Mouse (Mus musculus) limb, embryonic 12.5 days (tissue): ENCODE data around the gene Tgfbr3l. TPM values are rescaled to one million over a fixed set of nuclear protein-coding genes. Genes with fewer than 3 reads are reported as not detected.
A peak's percentile ranks its signal among the peaks of the same experiment; 100 is the strongest.
"Not testable (repeated sequence)": the region's sequence is repeated elsewhere in the genome, so short reads cannot be mapped to it uniquely, and the experiment has no call there.

ENCODE experiments used
- ATAC-seq: fragments of 200-750 bp; cut with Nextera tagmentation; 2 replicates; pipeline ENCODE4 v1.8.0; 2017; ENCODE audit warnings: low read depth, moderate TSS enrichment; ENCODE audit not compliant: insufficient number of reproducible peaks, insufficient read depth, low FRiP score, low TSS enrichment
- H3K27ac ChIP-seq: fragments of 300-500 bp; sonication (generic); 2 replicates; pipeline ENCODE4 v1.5.1; 2016; ENCODE audit warnings: mild to moderate bottlenecking, moderate library complexity
- H3K27me3 ChIP-seq: fragments of 300-500 bp; sonication (generic); 2 replicates; pipeline ENCODE4 v1.6.1; 2016; ENCODE audit warnings: mild to moderate bottlenecking, moderate library complexity
- H3K36me3 ChIP-seq: fragments of 300-500 bp; sonication (generic); 2 replicates; pipeline ENCODE4 v1.6.1; 2016; ENCODE audit warnings: mild to moderate bottlenecking, moderate library complexity
- H3K4me1 ChIP-seq: fragments of 300-500 bp; sonication (generic); replicated peaks from 2 replicates; pipeline ENCODE4 v1.6.1; 2016
- H3K4me2 ChIP-seq: fragments of 300-500 bp; sonication (generic); 2 replicates; pipeline ENCODE4 v1.6.1; 2016; ENCODE audit warnings: mild to moderate bottlenecking, moderate library complexity
- H3K4me3 ChIP-seq: fragments of 300-500 bp; sonication (generic); replicated peaks from 2 replicates; pipeline ENCODE4 v1.5.1; 2016; ENCODE audit warnings: mild to moderate bottlenecking
- H3K9ac ChIP-seq: fragments of 300-500 bp; sonication (generic); replicated peaks from 2 replicates; pipeline ENCODE4 v1.6.1; 2016; ENCODE audit warnings: mild to moderate bottlenecking, moderate library complexity
- H3K9me3 ChIP-seq: fragments of 300-500 bp; sonication (generic); 2 replicates; pipeline ENCODE4 v1.6.1; 2016; ENCODE audit warnings: mild to moderate bottlenecking, moderate library complexity
- whole genome bisulfite sequencing: fragments of 180-500 bp; shearing (Covaris S2); methylation state at CpG from one replicate; pipeline ENCODE4 v1.1.7; 2016; 5-methylcytosine and 5-hydroxymethylcytosine counted together
- polyA plus RNA-seq: library from polyadenylated mRNA; unstranded; fragments of >200 nt; fragmentation: Nextera tagmentation; extraction: Ambion mirVana; gene quantifications from 2 replicates; pipeline ENCODE4 v1.2.1, GENCODE M21; 2016

Gene Tgfbr3l
- polyA plus RNA-seq, 1 experiment from 2014 or later: 5.5 TPM

DNA sequence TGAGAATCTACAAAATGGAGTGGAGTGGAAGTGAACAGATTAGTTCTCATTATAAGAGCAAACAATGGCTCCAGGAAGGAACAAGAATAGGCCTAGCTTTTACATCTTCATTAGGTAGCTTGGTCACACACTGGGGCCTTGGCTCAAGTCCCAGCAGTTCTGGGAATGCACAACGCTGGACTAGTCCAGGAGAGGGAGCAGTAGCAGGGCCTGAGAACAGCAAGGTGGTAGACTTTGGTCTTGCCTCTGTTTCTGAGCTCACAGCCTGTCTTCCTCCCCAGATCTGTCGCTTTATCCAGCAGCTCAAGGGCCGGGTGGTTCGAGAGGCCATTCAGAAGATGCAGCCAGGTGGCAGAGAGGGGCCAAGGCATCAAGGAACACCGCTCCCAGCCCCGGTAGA is 6.0 kb downstream of the Tgfbr3l start:
- no peaks in the 10 kb centered on the region; the same call in 1 of the 2 replicates for H3K27me3 ChIP-seq
- WGBS: 68% methylated on average over 6 of the region's 6 CpGs
- no peaks in the 10 kb centered on the region for H3K9me3 ChIP-seq
- peak overlapping the region; percentile 80; the same call in 1 of the 2 replicates for H3K9ac ChIP-seq
- peak overlapping the region; percentile 82 for H3K4me2 ChIP-seq
- H3K36me3 ChIP-seq: peaks cover 49% of the 10 kb centered on the region
- peaks cover 45% of the 10 kb centered on the region for H3K4me1 ChIP-seq
- H3K4me3 ChIP-seq: peak overlapping the region; percentile 84
- H3K27ac ChIP-seq: peak overlapping the region; percentile 62; the same call in 1 of the 2 replicates
- ATAC-seq: no peak

- H3K4me3 ChIP-seq, ATAC-seq, H3K9ac ChIP-seq, H3K27me3 ChIP-seq, H3K27ac ChIP-seq, H3K9me3 ChIP-seq, H3K4me2 ChIP-seq: not testable (repeated sequence)
- Histone ChIP-seq H3K4me1 (peaks cover 44% of the 10 kb centered on the region), H3K36me3 (peaks cover 45% of the 10 kb centered on the region)
- 89% methylated on average over 7 of the region's 7 CpGs for WGBS
These were observed 7.5 kb downstream of the Tgfbr3l start for GRCm38 (mm10) chr8:4255471-4255870.

DNA sequence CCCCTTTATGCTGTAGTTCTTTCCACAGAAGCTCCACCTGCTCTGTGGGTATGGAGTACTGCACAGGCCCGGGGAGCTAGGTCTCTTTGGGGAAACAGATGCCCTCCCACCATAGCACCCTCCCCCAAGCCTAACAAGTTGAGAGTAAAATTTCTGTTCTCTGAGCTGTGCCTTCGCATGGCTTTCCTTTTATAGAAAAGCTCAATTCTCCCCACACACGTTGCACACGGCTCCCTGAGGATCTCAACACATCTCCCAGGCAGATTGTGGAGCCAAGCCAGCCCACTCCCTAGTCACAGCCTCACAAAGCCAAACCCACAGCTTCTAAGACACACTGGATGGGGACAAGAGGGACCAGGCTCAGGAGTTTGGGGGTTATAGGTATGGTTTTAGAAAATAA is 8.9 kb downstream of the Tgfbr3l start:
- Histone ChIP-seq H3K36me3 (peaks cover 59% of the 10 kb centered on the region), H3K27ac (0 out of 2 replicates have a peak overlapping the region, but pooled peaks have one; percentile 23)

GRCm38 (mm10) chr8:4257350-4257749 is 9.3 kb downstream of the Tgfbr3l start:
- peak overlapping the region; percentile 83; the same call in 1 of the 2 replicates for H3K9ac ChIP-seq
- WGBS: 75% methylated on average over 4 of the region's 4 CpGs
- 0 out of 2 replicates have a peak overlapping the region, but pooled peaks have one; percentile 89 for H3K27ac ChIP-seq
- ATAC-seq: no peak
- peaks cover 64% of the 10 kb centered on the region for H3K36me3 ChIP-seq
- H3K4me2 ChIP-seq: peak overlapping the region; percentile 71
- H3K9me3 ChIP-seq: no peaks in the 10 kb centered on the region
- H3K4me3 ChIP-seq: peak overlapping the region; percentile 82
- H3K4me1 ChIP-seq: peaks cover 39% of the 10 kb centered on the region
- H3K27me3 ChIP-seq: no peaks in the 10 kb centered on the region

More for the DNA sequence above, 8.9 kb downstream of the Tgfbr3l start:
- Histone ChIP-seq H3K4me1 (peaks cover 42% of the 10 kb centered on the region), H3K4me2 (no peak overlapping the region; the same call in 1 of the 2 replicates), H3K27me3 (no peaks in the 10 kb centered on the region), H3K4me3 (no peak overlapping the region), H3K9ac (0 out of 2 replicates have a peak overlapping the region, but pooled peaks have one; percentile 83), H3K9me3 (no peaks in the 10 kb centered on the region)
- no peak for ATAC-seq
- WGBS: 60% methylated on average over 4 of the region's 4 CpGs

- peak overlapping the region; percentile 71 for H3K4me2 ChIP-seq
- peak; percentile 27 for ATAC-seq
- H3K4me1 ChIP-seq: peaks cover 36% of the 10 kb centered on the region
- H3K27me3 ChIP-seq: no peaks in the 10 kb centered on the region
- peaks cover 73% of the 10 kb centered on the region for H3K36me3 ChIP-seq
- H3K4me3 ChIP-seq: peak overlapping the region; percentile 82
- peak overlapping the region; percentile 83 for H3K9ac ChIP-seq
- 3% methylated on average over 35 of the region's 35 CpGs for WGBS
- H3K9me3 ChIP-seq: no peaks in the 10 kb centered on the region
- H3K27ac ChIP-seq: peak overlapping the region; percentile 89
These were observed 10.2 kb downstream of the Tgfbr3l start for GRCm38 (mm10) chr8:4258233-4258632.

DNA sequence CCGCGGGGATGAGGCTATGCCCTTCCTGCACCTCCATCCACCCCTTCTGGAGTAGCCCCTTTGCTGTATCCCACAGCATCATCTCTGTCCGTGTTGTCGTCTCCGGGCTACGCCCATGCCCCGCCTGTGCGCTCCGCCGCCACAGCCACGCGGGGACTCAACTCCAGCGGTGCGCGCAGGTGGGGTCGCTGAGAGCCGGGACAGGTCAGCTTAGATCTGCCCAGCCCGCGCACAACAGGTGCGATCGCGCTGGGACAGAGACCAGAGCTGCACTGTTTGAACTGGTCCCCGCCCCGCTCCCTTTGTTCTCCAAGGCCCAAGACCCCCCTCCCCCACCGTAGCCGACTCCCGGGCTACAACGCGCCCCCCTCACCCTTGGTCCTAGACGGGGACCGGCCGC is 10.7 kb downstream of the Tgfbr3l start:
- peak; percentile 76 for ATAC-seq
- Histone ChIP-seq H3K4me2 (peak overlapping the region; percentile 71), H3K27ac (peak overlapping the region; percentile 89), H3K4me3 (peak overlapping the region; percentile 82), H3K9ac (peak overlapping the region; percentile 83), H3K36me3 (peaks cover 77% of the 10 kb centered on the region), H3K4me1 (peaks cover 35% of the 10 kb centered on the region), H3K27me3 (no peaks in the 10 kb centered on the region), H3K9me3 (no peaks in the 10 kb centered on the region)
- WGBS: under 1% methylated on average over 31 of the region's 32 CpGs

GRCm38 (mm10) chr8:4259125-4259804 is 11.3 kb downstream of the Tgfbr3l start, which contains the start of gene Ctxn1:
Gene Ctxn1, minus strand, starts transcription at chr8:4259274.
- Histone ChIP-seq H3K36me3 (peaks cover 82% of the 10 kb centered on the region), H3K4me1 (peaks cover 29% of the 10 kb centered on the region), H3K4me3 (peak within 1 kb of the TSS; percentile 82), H3K9ac (peak within 1 kb of the TSS; percentile 83), H3K27me3 (no peaks in the 10 kb centered on the region), H3K4me2 (peak within 1 kb of the TSS; percentile 71), H3K9me3 (no peaks in the 10 kb centered on the region), H3K27ac (peak within 1 kb of the TSS; percentile 89)
- WGBS: 7% methylated on average over 22 of the region's 33 CpGs
- peak; percentile 92 for ATAC-seq

DNA sequence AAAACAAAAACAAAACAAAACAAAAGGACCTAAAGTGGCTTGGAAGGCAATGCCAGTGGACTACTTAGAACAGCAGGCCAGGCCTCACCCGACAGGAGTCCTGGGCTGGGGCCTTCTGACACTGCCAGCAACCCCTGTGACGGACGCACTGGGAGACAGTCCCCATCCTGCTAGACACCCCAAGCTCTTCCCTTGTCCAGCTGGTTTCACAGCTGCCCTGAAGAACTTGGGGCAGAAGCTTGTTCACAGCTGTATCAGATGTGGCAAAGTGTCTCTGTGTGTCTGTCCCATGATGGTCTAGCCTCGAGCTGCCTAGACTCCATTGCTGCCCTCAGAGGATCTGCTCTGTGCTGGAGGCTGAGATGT is 11.8 kb downstream of the Tgfbr3l start:
- ATAC-seq: no peak
- H3K27me3 ChIP-seq: no peaks in the 10 kb centered on the region
- peak overlapping the region; percentile 76 for H3K27ac ChIP-seq
- no peak overlapping the region for H3K4me2 ChIP-seq
- H3K4me1 ChIP-seq: peaks cover 27% of the 10 kb centered on the region
- no peaks in the 10 kb centered on the region for H3K9me3 ChIP-seq
- WGBS: 78% methylated on average over 4 of the region's 4 CpGs
- H3K9ac ChIP-seq: 0 out of 2 replicates have a peak overlapping the region, but pooled peaks have one; percentile 83
- no peak overlapping the region for H3K4me3 ChIP-seq
- peaks cover 82% of the 10 kb centered on the region for H3K36me3 ChIP-seq

DNA sequence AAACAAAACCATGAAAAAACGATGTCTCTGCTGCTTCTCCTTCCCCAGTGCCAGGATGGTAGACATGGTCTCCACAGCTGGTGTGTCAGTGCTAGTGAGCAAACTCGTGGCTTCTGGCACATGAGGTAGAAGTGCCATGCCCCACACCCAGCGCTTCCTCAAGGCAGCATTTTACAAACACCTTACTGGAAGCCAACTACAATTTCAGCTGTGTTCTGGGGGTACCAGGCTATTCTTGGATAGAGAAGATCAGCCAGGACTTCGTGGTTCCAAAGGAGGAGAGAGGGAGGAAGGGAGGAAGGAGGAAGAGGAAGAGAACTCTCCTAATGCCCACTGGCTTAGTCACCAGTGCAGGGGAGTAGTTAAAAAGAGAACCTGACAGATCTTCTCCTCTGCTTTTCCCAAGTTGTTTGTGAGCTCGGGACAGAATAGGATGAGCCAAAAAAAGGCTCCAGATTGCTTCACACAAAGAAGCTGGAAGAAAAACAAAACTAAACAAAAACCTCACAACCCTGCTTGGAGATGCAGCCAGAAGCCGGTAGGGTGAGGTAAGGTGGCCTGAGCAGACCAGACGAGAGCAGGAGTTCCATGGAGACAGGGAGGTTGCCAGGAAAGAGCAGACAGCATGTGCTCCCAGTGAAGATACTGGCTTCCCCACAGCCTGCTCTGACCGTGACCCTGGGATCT is 15.2 kb downstream of the Tgfbr3l start:
- H3K36me3 ChIP-seq: peaks cover 86% of the 10 kb centered on the region
- H3K27ac ChIP-seq: no peak overlapping the region
- H3K27me3 ChIP-seq: no peaks in the 10 kb centered on the region
- no peak overlapping the region for H3K9ac ChIP-seq
- peaks cover 11% of the 10 kb centered on the region for H3K4me1 ChIP-seq
- no peak for ATAC-seq
- H3K4me3 ChIP-seq: no peak overlapping the region
- H3K4me2 ChIP-seq: no peak overlapping the region
- no peaks in the 10 kb centered on the region for H3K9me3 ChIP-seq
- 90% methylated on average over 8 of the region's 8 CpGs for WGBS

DNA sequence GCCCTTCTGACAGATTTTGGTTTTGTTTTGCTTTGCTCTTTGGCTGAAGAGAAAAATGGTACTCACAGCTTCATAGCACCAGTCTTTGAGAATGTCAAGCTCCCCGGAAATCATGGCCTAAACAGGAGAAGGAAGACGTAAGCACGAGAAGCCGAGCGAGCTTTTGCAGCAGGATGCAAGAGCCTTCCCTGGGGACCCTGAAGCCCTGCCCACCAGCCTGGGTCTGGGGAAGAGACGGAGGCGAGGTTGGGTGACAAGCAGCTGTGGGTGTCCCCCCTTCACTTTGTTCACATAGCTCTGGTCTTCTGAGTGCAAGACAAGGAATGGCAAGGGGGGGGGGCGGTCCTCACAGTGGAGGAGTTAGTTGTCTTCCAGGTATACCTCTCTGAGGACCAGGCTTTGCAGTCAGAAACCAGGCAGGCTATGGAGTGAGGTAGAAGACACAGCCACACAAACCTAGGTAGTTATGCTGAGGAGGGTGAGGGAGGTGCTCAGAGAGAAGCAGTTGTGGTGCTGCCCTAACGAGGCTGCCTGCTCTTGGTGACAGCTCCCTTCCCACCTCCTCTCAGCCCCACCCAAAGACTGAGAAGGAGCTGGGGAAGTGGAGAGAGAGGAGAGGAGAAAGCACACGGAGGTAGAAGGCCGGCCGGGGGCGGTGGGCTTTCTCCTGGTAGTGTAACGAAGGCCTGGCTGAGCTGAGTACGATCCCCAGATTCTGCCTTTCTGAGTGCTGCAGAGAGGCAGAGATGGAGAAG is 17.3 kb downstream of the Tgfbr3l start:
- ATAC-seq: no peak
- H3K4me1 ChIP-seq: no peaks in the 10 kb centered on the region
- no peaks in the 10 kb centered on the region for H3K27me3 ChIP-seq
- no peaks in the 10 kb centered on the region for H3K9me3 ChIP-seq
- H3K4me2 ChIP-seq: no peak overlapping the region
- H3K4me3 ChIP-seq: no peak overlapping the region
- H3K9ac ChIP-seq: no peak overlapping the region
- H3K27ac ChIP-seq: no peak overlapping the region
- 89% methylated on average over 15 of the region's 15 CpGs for WGBS
- H3K36me3 ChIP-seq: peaks cover 100% of the 10 kb centered on the region

DNA sequence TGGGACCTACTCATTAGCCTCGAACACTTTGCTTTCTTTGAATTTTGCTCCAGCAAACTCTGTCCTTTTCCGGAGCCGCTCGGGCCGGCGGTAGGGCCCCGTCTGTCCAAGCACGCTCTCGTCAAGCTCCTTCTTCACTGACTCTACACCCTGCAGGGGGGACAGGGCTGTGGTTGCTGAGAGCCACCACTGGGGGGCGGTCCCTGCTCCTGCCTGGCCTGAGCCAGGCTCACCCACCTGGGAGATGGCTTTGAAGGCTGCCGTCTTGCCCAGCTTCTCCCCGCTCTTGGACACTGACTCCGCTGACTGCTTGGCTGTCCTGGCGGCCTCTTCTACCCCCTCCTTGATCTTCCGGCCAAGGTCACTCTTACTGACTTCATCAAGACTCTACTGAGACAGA is 19.6 kb downstream of the Tgfbr3l start:
- H3K4me3 ChIP-seq: no peak overlapping the region
- ATAC-seq: no peak
- no peaks in the 10 kb centered on the region for H3K9me3 ChIP-seq
- no peak overlapping the region for H3K27ac ChIP-seq
- peaks cover 100% of the 10 kb centered on the region for H3K36me3 ChIP-seq
- WGBS: 79% methylated on average over 15 of the region's 15 CpGs
- H3K27me3 ChIP-seq: no peaks in the 10 kb centered on the region
- H3K4me1 ChIP-seq: no peaks in the 10 kb centered on the region
- H3K4me2 ChIP-seq: no peak overlapping the region
- H3K9ac ChIP-seq: no peak overlapping the region
